Mouse (Mus musculus) heart, embryonic 15.5 days (tissue): ENCODE measurements around the gene Adamtsl1. TPM values are rescaled to one million over a fixed set of nuclear protein-coding genes. Genes with fewer than 3 reads are reported as not detected.

Source experiments
- ATAC-seq: fragments of 200-750 bp; cut with Nextera tagmentation; replicated peaks from 2 replicates; pipeline ENCODE4 v1.8.0; 2017; ENCODE audit warnings: low read depth, moderate TSS enrichment; ENCODE audit not compliant: insufficient number of reproducible peaks, insufficient read depth, low FRiP score
- H3K27ac ChIP-seq: fragments of 300-500 bp; sonication (generic); 2 replicates; pipeline ENCODE4 v1.5.1; 2015; ENCODE audit warnings: mild to moderate bottlenecking, inconsistent platforms
- H3K27me3 ChIP-seq: fragments of 300-500 bp; sonication (generic); 2 replicates; pipeline ENCODE4 v1.6.1; 2015; ENCODE audit warnings: inconsistent platforms
- H3K36me3 ChIP-seq: fragments of 300-500 bp; sonication (generic); 2 replicates; pipeline ENCODE4 v1.6.1; 2015; ENCODE audit warnings: mild to moderate bottlenecking, inconsistent platforms
- H3K4me1 ChIP-seq: fragments of 300-500 bp; sonication (generic); replicated peaks from 2 replicates; pipeline ENCODE4 v1.6.1; 2015; ENCODE audit warnings: inconsistent platforms
- H3K4me2 ChIP-seq: fragments of 300-500 bp; sonication (generic); 2 replicates; pipeline ENCODE4 v1.6.1; 2015; ENCODE audit warnings: inconsistent platforms, mild to moderate bottlenecking, moderate library complexity
- H3K4me3 ChIP-seq: fragments of 300-500 bp; sonication (generic); 2 replicates; pipeline ENCODE4 v1.5.1; 2015; ENCODE audit warnings: mild to moderate bottlenecking, inconsistent platforms
- H3K9ac ChIP-seq: fragments of 300-500 bp; sonication (generic); 2 replicates; pipeline ENCODE4 v1.6.1; 2015; ENCODE audit warnings: mild to moderate bottlenecking, inconsistent platforms
- H3K9me3 ChIP-seq: fragments of 300-500 bp; sonication (generic); replicated peaks from 2 replicates; pipeline ENCODE4 v1.6.1; 2016; ENCODE audit warnings: inconsistent platforms
- WGBS: fragments of 180-500 bp; shearing (Covaris S2); methylation state at CpG from one replicate; pipeline ENCODE4 v1.1.7; 2015; ENCODE audit warnings: mixed read lengths; 5-methylcytosine and 5-hydroxymethylcytosine counted together
- polyA plus RNA-seq: library from polyadenylated mRNA; unstranded; fragments of >200 nt; fragmentation: Nextera tagmentation; extraction: Ambion mirVana; gene quantifications from 2 replicates; pipeline ENCODE4 v1.2.1, GENCODE M21; 2015

Gene Adamtsl1
- polyA plus RNA-seq, 1 experiment from 2014 or later: 9.8 TPM

DNA sequence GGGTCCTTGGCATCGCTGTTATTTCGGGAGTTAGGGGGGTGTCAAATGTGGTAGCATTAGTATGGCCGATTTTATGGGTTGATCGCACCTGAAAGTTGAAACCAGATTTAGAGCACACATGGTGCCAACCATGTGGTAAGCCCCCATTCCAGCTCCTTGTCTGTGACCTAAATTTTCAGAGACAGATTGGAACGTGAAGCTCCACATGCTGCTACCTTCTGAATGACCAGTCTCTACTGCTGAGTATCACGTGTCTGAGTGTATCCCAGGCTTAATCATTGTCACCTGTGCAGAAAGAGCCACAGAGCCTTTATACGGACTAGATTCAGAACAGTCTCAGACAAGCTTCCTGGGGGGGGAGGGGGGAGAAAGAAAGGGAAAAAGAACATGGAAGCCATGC lies 339.4 kb downstream of the Adamtsl1 start:
- no peak overlapping the region for H3K9ac ChIP-seq
- ATAC-seq: no peak
- H3K4me1 ChIP-seq: no peaks in the 10 kb centered on the region
- H3K4me3 ChIP-seq: no peak overlapping the region
- H3K4me2 ChIP-seq: no peak overlapping the region
- no peaks in the 10 kb centered on the region for H3K27me3 ChIP-seq
- no peak overlapping the region for H3K27ac ChIP-seq
- no peaks in the 10 kb centered on the region for H3K9me3 ChIP-seq
- H3K36me3 ChIP-seq: no peaks in the 10 kb centered on the region
- WGBS: 80% methylated on average over 7 of the region's 7 CpGs

DNA sequence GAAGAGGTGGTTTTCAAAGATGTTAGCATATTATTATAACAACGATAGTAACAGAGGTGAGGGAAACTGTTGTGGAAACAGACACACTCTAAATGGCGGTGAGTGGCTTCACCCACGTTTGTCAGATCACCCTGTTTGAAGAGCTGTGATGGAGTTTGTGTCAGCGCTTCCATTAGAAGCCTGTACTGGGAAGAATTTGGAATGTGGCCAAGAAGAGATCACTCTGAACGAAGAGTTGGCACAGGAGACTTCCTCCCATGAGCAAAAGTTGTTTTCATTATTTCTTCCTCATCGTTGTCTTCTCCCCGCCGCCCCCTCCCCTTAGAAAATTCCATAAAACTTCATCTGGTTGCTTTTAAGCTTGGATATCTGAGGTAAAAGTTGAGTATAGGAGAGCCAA lies 340.5 kb downstream of the Adamtsl1 start:
- H3K27ac ChIP-seq: no peak overlapping the region
- no peak for ATAC-seq
- H3K4me2 ChIP-seq: no peak overlapping the region
- WGBS: 29% methylated on average over 8 of the region's 8 CpGs
- H3K27me3 ChIP-seq: no peaks in the 10 kb centered on the region
- no peak overlapping the region for H3K9ac ChIP-seq
- no peaks in the 10 kb centered on the region for H3K9me3 ChIP-seq
- no peaks in the 10 kb centered on the region for H3K4me1 ChIP-seq
- no peaks in the 10 kb centered on the region for H3K36me3 ChIP-seq
- H3K4me3 ChIP-seq: no peak overlapping the region

DNA sequence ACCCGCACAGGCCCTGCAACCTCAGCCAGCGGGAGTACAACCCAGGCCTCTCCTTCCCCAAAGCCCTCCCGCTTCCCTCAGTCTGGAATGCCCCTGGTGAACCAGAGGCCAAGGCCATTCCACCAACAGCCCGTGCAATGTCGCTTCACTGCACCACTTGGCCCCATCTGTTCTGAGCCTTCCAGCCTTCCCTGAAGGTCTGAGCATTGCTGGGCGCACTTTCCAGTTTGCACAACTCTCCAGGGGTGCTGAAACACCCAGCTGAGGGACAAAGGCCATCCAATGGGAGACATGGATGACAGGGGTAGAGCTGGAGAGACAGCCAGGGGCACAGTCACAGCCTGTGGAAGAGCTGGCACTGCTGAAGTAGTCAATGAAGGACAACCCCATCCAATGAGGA lies 365.4 kb downstream of the Adamtsl1 start:
- no peaks in the 10 kb centered on the region for H3K4me1 ChIP-seq
- no peaks in the 10 kb centered on the region for H3K36me3 ChIP-seq
- H3K27me3 ChIP-seq: no peaks in the 10 kb centered on the region
- H3K27ac ChIP-seq: no peak overlapping the region
- H3K9ac ChIP-seq: no peak overlapping the region
- no peak overlapping the region for H3K4me3 ChIP-seq
- 73% methylated on average over 6 of the region's 6 CpGs for WGBS
- ATAC-seq: no peak
- H3K9me3 ChIP-seq: no peaks in the 10 kb centered on the region
- H3K4me2 ChIP-seq: no peak overlapping the region

DNA sequence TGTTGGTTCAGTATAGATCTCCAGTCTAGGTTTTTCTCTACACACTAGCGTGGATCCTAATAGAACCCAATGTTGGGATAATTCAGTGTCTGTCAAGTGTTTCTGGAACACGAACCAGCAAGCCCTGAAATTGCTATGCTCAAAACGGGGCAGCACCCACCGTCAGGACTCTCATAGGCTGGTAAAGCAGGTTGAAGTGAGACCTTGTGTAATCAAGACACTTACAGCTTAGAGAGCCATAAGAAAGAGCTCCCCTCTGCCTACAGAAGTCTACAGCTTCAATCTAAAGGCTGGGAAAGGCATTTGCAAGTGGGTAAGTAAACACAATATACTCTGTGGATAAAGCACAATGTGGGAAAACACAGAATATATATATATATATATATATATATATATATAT lies 367.3 kb downstream of the Adamtsl1 start:
- no peaks in the 10 kb centered on the region for H3K36me3 ChIP-seq
- no peaks in the 10 kb centered on the region for H3K9me3 ChIP-seq
- H3K4me1 ChIP-seq: no peaks in the 10 kb centered on the region
- H3K9ac ChIP-seq: no peak overlapping the region
- no peaks in the 10 kb centered on the region for H3K27me3 ChIP-seq
- no peak overlapping the region for H3K4me2 ChIP-seq
- WGBS: 83% methylated on average over 4 of the region's 4 CpGs
- ATAC-seq: no peak
- H3K27ac ChIP-seq: no peak overlapping the region
- H3K4me3 ChIP-seq: no peak overlapping the region

DNA sequence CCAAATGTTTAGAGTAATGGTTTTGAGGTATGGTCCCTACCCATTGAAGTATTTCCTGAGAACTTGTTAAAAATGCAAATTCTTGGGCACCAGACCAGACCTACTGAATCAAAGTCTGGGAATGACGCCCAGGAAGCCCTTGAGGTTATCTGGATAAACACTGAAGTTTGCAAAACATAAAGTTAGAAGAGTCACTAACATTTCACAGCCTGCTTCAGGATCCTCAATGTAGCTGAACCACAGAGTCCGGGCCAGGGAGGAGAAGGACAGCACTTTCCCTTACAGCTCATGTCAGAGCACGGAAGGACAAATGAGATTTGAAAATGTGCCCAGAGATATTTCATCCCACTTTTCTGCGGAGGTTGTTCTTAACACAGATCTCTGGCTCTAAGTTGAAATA lies 370.1 kb downstream of the Adamtsl1 start:
- no peaks in the 10 kb centered on the region for H3K4me1 ChIP-seq
- H3K27me3 ChIP-seq: no peaks in the 10 kb centered on the region
- no peak overlapping the region for H3K4me3 ChIP-seq
- ATAC-seq: no peak
- no peak overlapping the region for H3K9ac ChIP-seq
- no peak overlapping the region for H3K4me2 ChIP-seq
- WGBS: 39% methylated on average over 4 of the region's 4 CpGs
- no peak overlapping the region for H3K27ac ChIP-seq
- no peaks in the 10 kb centered on the region for H3K9me3 ChIP-seq
- H3K36me3 ChIP-seq: no peaks in the 10 kb centered on the region

DNA sequence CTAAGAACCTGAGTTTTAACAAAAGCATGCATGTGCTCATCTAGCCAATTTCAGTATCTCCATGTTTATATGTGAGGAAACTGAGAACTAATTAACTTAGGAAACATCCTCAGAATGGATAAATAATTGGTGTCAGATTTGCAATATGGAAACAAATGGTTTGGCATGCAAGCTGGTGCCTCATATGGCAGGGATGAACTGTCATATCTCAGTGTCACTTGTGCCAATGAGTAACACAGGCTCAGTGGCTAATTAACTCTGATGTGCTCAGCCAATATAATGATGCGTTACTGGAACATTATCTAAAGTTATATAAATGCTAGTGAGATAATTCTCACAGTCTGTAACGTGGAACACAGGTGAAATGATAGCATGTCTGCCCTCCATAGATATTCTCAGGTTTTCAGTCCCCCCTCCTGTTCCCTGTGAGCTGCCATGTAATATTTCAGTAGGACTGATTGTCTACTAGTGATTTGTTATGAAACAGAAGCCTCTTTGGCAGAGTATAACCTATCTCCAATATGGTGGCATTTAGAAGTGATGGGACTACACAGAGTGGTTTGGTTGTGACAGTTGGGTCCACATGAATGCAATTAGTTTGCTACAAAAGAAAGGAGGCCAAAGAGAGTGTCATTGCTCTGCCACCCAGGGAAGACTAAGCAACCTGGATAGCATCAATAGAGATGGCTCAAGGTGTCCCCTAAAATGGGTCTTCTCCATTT lies 376.1 kb downstream of the Adamtsl1 start:
- H3K4me1 ChIP-seq: no peaks in the 10 kb centered on the region
- H3K9ac ChIP-seq: no peak overlapping the region
- H3K36me3 ChIP-seq: no peaks in the 10 kb centered on the region
- WGBS: 49% methylated on average over 2 of the region's 2 CpGs
- no peak overlapping the region for H3K4me3 ChIP-seq
- no peak overlapping the region for H3K27ac ChIP-seq
- no peak for ATAC-seq
- no peak overlapping the region for H3K4me2 ChIP-seq
- no peaks in the 10 kb centered on the region for H3K9me3 ChIP-seq
- H3K27me3 ChIP-seq: no peaks in the 10 kb centered on the region

DNA sequence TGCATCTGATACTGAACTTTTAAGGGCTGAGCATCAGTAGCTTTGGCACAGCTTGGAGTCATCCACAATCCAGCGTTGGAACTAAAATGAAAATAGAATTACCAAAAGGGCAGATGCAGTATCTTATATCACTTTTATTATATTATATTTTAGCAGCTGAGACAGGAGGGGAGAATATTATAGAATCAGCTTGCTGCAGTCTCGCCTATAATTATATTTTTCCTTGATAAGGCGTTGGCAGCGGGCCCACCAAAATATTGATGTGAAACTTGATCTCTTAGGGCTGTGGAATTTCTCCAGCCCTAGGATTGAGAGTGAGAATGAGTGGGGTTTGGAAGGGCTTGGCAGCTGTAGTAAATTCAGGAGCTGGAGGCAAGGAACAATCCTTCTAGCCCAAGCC lies 387.3 kb downstream of the Adamtsl1 start:
- Histone ChIP-seq H3K9ac (no peak overlapping the region), H3K4me3 (no peak overlapping the region), H3K4me2 (no peak overlapping the region), H3K27ac (no peak overlapping the region), H3K9me3 (no peaks in the 10 kb centered on the region), H3K36me3 (no peaks in the 10 kb centered on the region), H3K4me1 (peaks cover 3% of the 10 kb centered on the region; the same call in 1 of the 2 replicates), H3K27me3 (no peaks in the 10 kb centered on the region)
- WGBS: 49% methylated on average over 4 of the region's 4 CpGs
- ATAC-seq: no peak

DNA sequence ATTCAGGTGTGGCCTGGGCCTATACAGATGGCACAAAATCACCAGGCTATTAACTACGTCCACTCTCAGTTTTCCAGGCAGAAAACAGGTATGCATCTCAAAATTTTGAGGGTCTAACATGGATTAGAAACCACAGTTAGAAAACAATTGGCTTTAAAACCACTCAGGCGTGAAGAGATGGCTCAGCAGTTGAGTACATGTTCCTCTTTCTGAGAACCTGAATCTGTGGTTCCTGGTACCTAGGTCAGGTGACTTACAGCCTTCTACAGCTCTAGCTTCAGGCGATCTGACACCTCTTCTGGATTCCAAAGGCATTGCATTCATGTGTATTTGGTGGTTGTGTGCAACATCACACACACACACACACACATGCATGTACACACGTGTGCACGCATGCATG lies 390.2 kb downstream of the Adamtsl1 start:
- Histone ChIP-seq H3K36me3 (no peaks in the 10 kb centered on the region), H3K9me3 (no peaks in the 10 kb centered on the region)
- 82% methylated on average over 5 of the region's 5 CpGs for WGBS

DNA sequence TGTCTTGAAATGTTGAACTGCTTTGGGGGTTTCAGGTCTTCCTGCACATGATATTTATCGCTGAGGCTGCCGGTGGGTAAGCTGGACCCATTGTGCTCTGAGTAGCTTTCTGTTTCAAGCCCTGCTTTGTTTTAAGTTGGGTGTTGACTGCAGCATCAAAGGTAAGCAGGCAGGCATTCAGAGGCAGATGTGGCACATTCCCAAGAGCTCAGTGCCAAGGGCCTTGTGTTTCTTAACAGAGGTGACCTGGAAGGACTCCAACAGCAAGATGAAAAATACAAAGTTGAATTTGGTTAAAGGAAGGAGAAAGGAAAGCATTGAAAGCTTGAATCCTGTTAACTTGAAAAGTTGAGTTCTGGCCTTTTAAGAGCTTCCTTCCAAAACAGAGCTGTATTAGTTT lies 402.1 kb downstream of the Adamtsl1 start:
- H3K27me3 ChIP-seq: no peaks in the 10 kb centered on the region
- 38% methylated on average over 2 of the region's 2 CpGs for WGBS
- no peak; the same call in 1 of the 2 replicates for ATAC-seq
- H3K9me3 ChIP-seq: no peaks in the 10 kb centered on the region
- no peaks in the 10 kb centered on the region for H3K36me3 ChIP-seq
- peak overlapping the region; percentile 31; the same call in 1 of the 2 replicates for H3K27ac ChIP-seq
- H3K4me2 ChIP-seq: 0 out of 2 replicates have a peak overlapping the region, but pooled peaks have one; percentile 15
- H3K4me1 ChIP-seq: peaks cover 7% of the 10 kb centered on the region
- H3K9ac ChIP-seq: no peak overlapping the region
- no peak overlapping the region for H3K4me3 ChIP-seq

More for the DNA sequence above, 390.2 kb downstream of the Adamtsl1 start:
- no peak overlapping the region for H3K27ac ChIP-seq
- H3K4me1 ChIP-seq: peaks cover 3% of the 10 kb centered on the region; the same call in 1 of the 2 replicates
- no peak overlapping the region for H3K9ac ChIP-seq
- H3K27me3 ChIP-seq: no peaks in the 10 kb centered on the region
- H3K4me2 ChIP-seq: no peak overlapping the region
- H3K4me3 ChIP-seq: no peak overlapping the region
- ATAC-seq: no peak

DNA sequence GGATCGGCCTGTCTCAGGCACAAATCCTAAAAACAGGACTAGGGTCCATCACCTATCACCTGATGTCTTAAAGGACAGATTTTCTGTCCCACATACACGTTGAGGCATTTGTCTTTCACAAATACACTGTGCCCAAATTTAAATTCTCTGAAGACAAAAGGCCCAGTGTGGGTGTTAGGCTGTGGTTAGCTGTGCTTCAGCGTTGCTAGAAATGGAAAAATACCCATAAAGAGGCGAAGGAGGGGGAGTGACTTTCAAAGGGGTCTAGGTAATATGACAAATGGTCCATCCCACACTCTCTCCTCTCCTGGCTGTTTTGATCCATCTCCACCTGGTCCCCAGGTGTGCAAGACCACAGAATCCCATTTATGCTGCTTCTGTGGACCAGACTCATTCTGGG lies 404.4 kb downstream of the Adamtsl1 start:
- no peaks in the 10 kb centered on the region for H3K36me3 ChIP-seq
- WGBS: 69% methylated on average over 4 of the region's 4 CpGs
- ATAC-seq: no peak

DNA sequence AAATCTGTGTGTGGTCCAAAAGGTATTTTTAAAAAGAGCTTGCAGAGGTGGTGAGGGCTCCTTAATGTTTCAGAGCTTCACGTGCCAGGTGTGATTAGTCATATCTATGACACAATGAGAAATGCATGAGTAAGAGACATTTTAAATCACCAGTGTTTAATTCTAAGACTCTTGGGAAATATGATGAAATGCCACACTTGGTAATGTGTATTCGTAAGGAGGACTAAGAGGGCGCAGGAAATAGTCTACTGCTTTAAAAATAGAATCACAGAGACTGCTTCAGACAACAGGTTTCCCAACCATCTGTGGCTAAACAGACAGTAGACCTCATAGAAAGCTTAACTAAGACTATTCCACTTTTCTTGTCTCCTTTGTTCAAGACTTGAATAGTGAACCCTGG lies 406.5 kb downstream of the Adamtsl1 start:
- H3K9ac ChIP-seq: no peak overlapping the region
- H3K4me1 ChIP-seq: peaks cover 5% of the 10 kb centered on the region

More for the DNA sequence above, 404.4 kb downstream of the Adamtsl1 start:
- Histone ChIP-seq H3K4me3 (no peak overlapping the region), H3K9ac (no peak overlapping the region), H3K4me1 (peaks cover 5% of the 10 kb centered on the region), H3K27me3 (no peaks in the 10 kb centered on the region), H3K4me2 (no peak overlapping the region), H3K27ac (no peak overlapping the region), H3K9me3 (no peaks in the 10 kb centered on the region)

DNA sequence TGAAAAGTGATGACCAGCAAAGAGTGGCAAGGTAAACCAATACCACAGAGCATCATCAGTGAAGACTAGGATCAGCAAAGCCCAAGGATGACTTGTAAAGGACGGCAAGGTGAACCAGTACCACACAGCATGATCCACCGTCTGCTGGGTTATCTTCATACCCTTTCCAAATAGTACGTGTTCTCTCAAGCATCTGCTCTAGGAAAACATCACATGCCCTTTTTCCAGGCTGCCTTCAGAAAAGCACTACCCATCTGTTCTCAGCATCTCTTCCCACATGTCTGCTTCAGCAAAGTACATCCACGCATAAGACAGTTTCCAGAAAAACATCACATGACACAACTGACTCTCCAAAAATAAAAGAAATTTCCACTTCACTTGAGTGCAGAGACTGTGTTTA lies 408.8 kb downstream of the Adamtsl1 start:
- H3K4me1 ChIP-seq: no peaks in the 10 kb centered on the region
- H3K4me3 ChIP-seq: no peak overlapping the region
- no peaks in the 10 kb centered on the region for H3K27me3 ChIP-seq
- no peak for ATAC-seq
- H3K27ac ChIP-seq: no peak overlapping the region
- H3K9me3 ChIP-seq: no peaks in the 10 kb centered on the region
- H3K9ac ChIP-seq: no peak overlapping the region
- no peak overlapping the region for H3K4me2 ChIP-seq
- WGBS: 90% methylated on average over 4 of the region's 4 CpGs
- no peaks in the 10 kb centered on the region for H3K36me3 ChIP-seq

More for the DNA sequence above, 406.5 kb downstream of the Adamtsl1 start:
- no peak overlapping the region for H3K4me3 ChIP-seq
- H3K27me3 ChIP-seq: no peaks in the 10 kb centered on the region
- H3K36me3 ChIP-seq: no peaks in the 10 kb centered on the region
- WGBS: 60% methylated on average over 3 of the region's 3 CpGs
- H3K27ac ChIP-seq: no peak overlapping the region
- no peak for ATAC-seq
- no peaks in the 10 kb centered on the region for H3K9me3 ChIP-seq
- H3K4me2 ChIP-seq: no peak overlapping the region
